In the genomic region with DNA sequence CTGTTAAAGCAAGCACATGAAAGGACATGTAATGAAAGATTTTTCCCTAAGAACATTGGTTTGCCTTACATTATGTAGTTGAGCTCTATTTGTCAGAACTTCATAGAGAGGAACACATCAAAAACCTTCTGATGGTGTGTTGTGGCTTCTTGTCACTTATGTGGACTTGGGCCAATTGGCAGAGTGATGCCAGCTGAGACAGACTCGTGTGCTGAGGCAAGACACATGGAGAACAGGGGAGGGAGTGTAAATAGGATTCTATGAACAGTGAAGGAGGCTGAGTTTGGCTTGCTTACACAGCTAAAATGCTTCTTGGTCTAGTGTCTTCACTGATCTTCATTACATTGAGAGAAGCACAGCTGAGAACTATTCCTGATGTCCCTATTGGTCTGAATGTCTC, we compare ENCODE assay signal across 21 mouse cellular contexts. TPM values are rescaled to one million over a fixed set of nuclear protein-coding genes. Genes with fewer than 3 reads are reported as not detected.
DNase-seq lines count a peak whose midpoint lies in the region; ATAC-seq and TF ChIP-seq lines count a peak whose summit lies in the region.
"Had no signal": no experiment of that assay in that cellular context is flagged by ENCODE, and none has a peak within 500 bp of the region (broad histone marks: within the 10 kb centered on the region; RNA-seq: fewer than 3 reads in every experiment).

No protein-coding gene starts in this region.

- no peak overlapping the region for H3K27ac ChIP-seq in lung, embryonic 15.5 days
- H3K27ac ChIP-seq in midbrain, embryonic 14.5 days (replicated peaks; ENCODE audit: low read depth, low read length), result no peak overlapping the region
- no peak overlapping the region for H3K27ac ChIP-seq in heart, adult 2 months
- H3K27ac ChIP-seq: heart, embryonic 10.5 days; heart, embryonic 13.5 days; hindbrain, embryonic 14.5 days; hindbrain, postnatal 0 days had no signal

- TF ChIP-seq EP300 in heart, adult 2 months (IDR thresholded peaks at IDR 0.05; ENCODE audit: insufficient read depth, low read depth, low read length), result no peak

- H3K4me3 ChIP-seq in lung, embryonic 15.5 days, result no peak overlapping the region
- H3K4me3 ChIP-seq in midbrain, embryonic 14.5 days (replicated peaks; ENCODE audit: low read depth, low read length), result no peak overlapping the region
- H3K4me3 ChIP-seq in heart, adult 2 months, result no peak overlapping the region
- H3K4me3 ChIP-seq: heart, embryonic 10.5 days; heart, embryonic 13.5 days had no signal

- TF ChIP-seq CTCF in brain, embryonic 14.5 days (IDR thresholded peaks at IDR 0.05; ENCODE audit: borderline replicate concordance, extremely low read depth, insufficient read depth, insufficient read length), result no peak
- no peak for TF ChIP-seq CTCF in heart, adult 2 months (IDR thresholded peaks at IDR 0.05)

- H3K4me2 ChIP-seq in lung, embryonic 15.5 days, result no peak overlapping the region
- H3K4me2 ChIP-seq in midbrain, embryonic 14.5 days (ENCODE audit: low read length), result no peak overlapping the region
- H3K4me2 ChIP-seq: heart, embryonic 13.5 days; hindbrain, embryonic 14.5 days had no signal

- H3K4me1 ChIP-seq in lung, embryonic 15.5 days, result no peaks in the 10 kb centered on the region
- H3K4me1 ChIP-seq in midbrain, embryonic 14.5 days (ENCODE audit: control insufficient read depth, insufficient read depth, low read length), result no peaks in the 10 kb centered on the region
- H3K4me1 ChIP-seq in heart, adult 2 months (ENCODE audit: control insufficient read depth, insufficient read depth, low read length), result no peaks in the 10 kb centered on the region
- H3K4me1 ChIP-seq: heart, embryonic 10.5 days; heart, embryonic 13.5 days had no signal

- no peaks in the 10 kb centered on the region for H3K27me3 ChIP-seq in lung, embryonic 15.5 days
- no peaks in the 10 kb centered on the region for H3K27me3 ChIP-seq in midbrain, embryonic 14.5 days (ENCODE audit: control insufficient read depth, insufficient read depth, low read length)
- H3K27me3 ChIP-seq in heart, adult 2 months (ENCODE audit: control insufficient read depth, insufficient read depth, low read length), result no peaks in the 10 kb centered on the region
- H3K27me3 ChIP-seq: heart, embryonic 13.5 days had no signal

- H3K36me3 ChIP-seq in lung, embryonic 15.5 days, result no peaks in the 10 kb centered on the region
- H3K36me3 ChIP-seq in midbrain, embryonic 14.5 days (ENCODE audit: control insufficient read depth, insufficient read depth, low read length), result no peaks in the 10 kb centered on the region
- H3K36me3 ChIP-seq in heart, adult 2 months (ENCODE audit: control insufficient read depth, insufficient read depth, low read length), result no peaks in the 10 kb centered on the region
- H3K36me3 ChIP-seq: heart, embryonic 10.5 days; heart, embryonic 13.5 days had no signal

- 8% methylated on average over 1 of the region's 1 CpGs for WGBS in lung, embryonic 15.5 days
- 45% methylated on average over 1 of the region's 1 CpGs for WGBS in midbrain, embryonic 14.5 days
- WGBS in heart, adult 2 months, result 20% methylated on average over 1 of the region's 1 CpGs

- H3K79me2 ChIP-seq in heart, adult 2 months (replicated peaks; ENCODE audit: control insufficient read depth, insufficient read depth, low read length), result no peaks in the 10 kb centered on the region

- intact Hi-C loops in heart, adult 2 months (cut with DNase I), result no loop called here

- no peak for DNase-seq in lung, postnatal 25 days (ENCODE audit: low spot score)
- peak; percentile 3 for DNase-seq in brain, adult 2 months (ENCODE audit: low read depth, low spot score)
- DNase-seq in brain, embryonic 14.5 days (ENCODE audit: low read depth), result peak; percentile 9
- DNase-seq in midbrain, embryonic 14.5 days, result no peak
- DNase-seq in heart, adult 2 months, result no peak
- DNase-seq: adrenal gland, adult 2 months; adrenal gland, postnatal 14 days; cerebellum, adult 18-20 months; cerebellum, adult 9-10 months; cerebellum, postnatal 14 days; gastrocnemius, postnatal 25 days; heart, adult 18-20 months; heart, postnatal 14 days; heart, postnatal 4 days had no signal

- TF ChIP-seq POLR2A in brain, embryonic 14.5 days (IDR thresholded peaks at IDR 0.05; ENCODE audit: borderline replicate concordance, extremely low read depth, insufficient read depth, insufficient read length, poor library complexity, severe bottlenecking), result no peak
- no peak for TF ChIP-seq POLR2A in heart, adult 2 months (IDR thresholded peaks at IDR 0.05; ENCODE audit: insufficient read depth, low read depth, low read length)

- H3K9ac ChIP-seq in lung, embryonic 15.5 days, result no peak overlapping the region
- no peak overlapping the region for H3K9ac ChIP-seq in midbrain, embryonic 14.5 days (replicated peaks; ENCODE audit: low read length)
- no peak overlapping the region for H3K9ac ChIP-seq in heart, adult 2 months (ENCODE audit: low read depth, low read length)
- H3K9ac ChIP-seq: heart, embryonic 13.5 days; hindbrain, embryonic 14.5 days had no signal

- H3K9me3 ChIP-seq in lung, embryonic 15.5 days, result no peaks in the 10 kb centered on the region
- H3K9me3 ChIP-seq in midbrain, embryonic 14.5 days (ENCODE audit: control insufficient read depth, low read length), result no peaks in the 10 kb centered on the region
- H3K9me3 ChIP-seq: heart, embryonic 10.5 days; heart, embryonic 13.5 days had no signal

- ATAC-seq in lung, embryonic 15.5 days (ENCODE audit: borderline replicate concordance, extremely low read depth, low FRiP score, low TSS enrichment), result peak; percentile 84; the same call in 1 of the 2 replicates
- no peak for ATAC-seq in midbrain, embryonic 14.5 days (ENCODE audit: low FRiP score, low TSS enrichment)
- ATAC-seq: CD4-positive, CD25-positive, alpha-beta regulatory T cell, adult 4 months; forebrain, embryonic 14.5 days; hindbrain, postnatal 0 days had no signal

RNA-seq across cellular contexts. Expression of gene Zxdb, which starts 35.6 kb away (rescaled TPM):
- 1.4 and 1.8 TPM in 2 replicates for polyA plus RNA-seq in lung, embryonic 15.5 days (2015; fragmentation: Nextera tagmentation; extraction: Ambion mirVana)
- polyA plus RNA-seq in brain, embryonic 14.5 days (2012; rRNA removed), result 7.2 and 7.7 TPM in 2 replicates
- polyA plus RNA-seq in midbrain, embryonic 14.5 days (2014; fragmentation: Nextera tagmentation; extraction: Ambion mirVana), result 2.9 and 3.1 TPM in 2 replicates
- 1 to 10 TPM; 4.5 to 5.3 TPM for total RNA-seq in heart, adult 2 months (2021)
- polyA plus RNA-seq in heart, adult 2 months (2012; rRNA removed), result 1.6 and 3.5 TPM in 2 replicates

Comparison
In these comparisons a context has a peak if more than half of its experiments do, and no peak if none do; other contexts are left out.
1. DNase-seq: peak in brain, adult 2 months (single experiment) and brain, embryonic 14.5 days (single experiment); none in lung, postnatal 25 days (single experiment), midbrain, embryonic 14.5 days (single experiment) and heart, adult 2 months (0 of 2).